Mouse (Mus musculus) frontal cortex, postnatal 36 days (tissue): ENCODE measurements around the gene Wscd2.

Experiments used
- DNase-seq, 2 experiments: peaks; one replicate each; pipeline ENCODE4 v3.0.0; 2022; ENCODE audit warnings: low spot score in 2 of 2

The Wscd2 gene

DNA sequence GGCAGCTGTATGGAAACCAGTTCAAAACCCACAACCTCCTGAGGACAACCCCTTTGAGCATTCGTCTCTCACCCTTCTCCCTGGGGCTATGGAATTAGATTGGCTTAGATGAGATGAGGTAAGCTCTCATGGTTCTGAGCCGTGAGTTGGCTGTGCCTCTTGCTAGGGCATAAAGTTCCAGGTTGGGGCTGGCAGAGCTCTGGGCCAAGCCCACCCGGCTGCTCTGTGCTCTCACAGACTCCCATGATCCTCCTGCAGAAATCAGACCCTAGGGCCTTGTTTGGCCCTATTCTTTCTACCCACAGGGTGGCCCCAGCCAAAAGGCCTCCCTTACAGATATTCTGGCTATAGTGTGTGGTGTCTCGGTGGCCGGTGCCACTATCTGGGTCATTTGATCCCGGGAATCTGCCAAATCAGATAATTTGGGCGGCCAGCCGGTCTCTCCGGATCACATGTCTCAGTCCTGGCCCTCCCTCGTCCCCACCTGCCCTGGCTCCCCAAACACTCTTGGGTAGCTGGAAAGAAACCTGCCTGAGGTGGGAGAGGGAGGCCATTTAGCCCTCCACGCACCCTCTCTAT is 4.5 kb upstream of the Wscd2 start:
- DNase-seq, result no peak

GRCm38 (mm10) chr5:113487879-113488278 is 2.3 kb upstream of the Wscd2 start:
- no peak for DNase-seq

- DNase-seq, result no peak
Observed at GRCm38 (mm10) chr5:113489617-113490016, 516 bp upstream of the Wscd2 start.

GRCm38 (mm10) chr5:113490467-113491260 is 531 bp downstream of the Wscd2 start:
- DNase-seq, result peak; percentile 54 to 66

- no peak for DNase-seq
Observed at GRCm38 (mm10) chr5:113491552-113491951, 1.4 kb downstream of the Wscd2 start.

DNA sequence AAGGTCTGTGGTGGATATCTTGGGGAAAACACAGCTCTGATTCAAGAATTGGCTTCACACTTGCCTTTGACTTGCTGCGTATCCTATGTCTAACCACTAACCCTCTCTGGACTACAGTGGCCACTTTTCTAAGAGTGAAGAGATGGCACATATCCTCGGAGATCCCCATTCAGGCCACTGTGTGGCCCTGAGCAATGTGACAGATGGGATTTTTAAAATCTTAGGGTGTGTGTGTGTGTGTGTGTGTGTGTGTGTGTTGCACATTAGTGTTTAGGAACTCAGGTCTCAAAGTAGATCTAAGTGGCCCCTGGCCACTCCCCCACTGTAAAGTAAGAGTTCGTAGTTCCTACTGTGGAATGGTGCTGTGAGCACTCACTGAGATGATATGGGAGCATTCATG is 1.9 kb downstream of the Wscd2 start:
- DNase-seq, result no peak

- peak in 1 of 2 experiments; percentile 48 for DNase-seq
Observed at GRCm38 (mm10) chr5:113492417-113493035, 2.4 kb downstream of the Wscd2 start.

- no peak for DNase-seq
Observed at GRCm38 (mm10) chr5:113493997-113494396, 3.9 kb downstream of the Wscd2 start.

DNA sequence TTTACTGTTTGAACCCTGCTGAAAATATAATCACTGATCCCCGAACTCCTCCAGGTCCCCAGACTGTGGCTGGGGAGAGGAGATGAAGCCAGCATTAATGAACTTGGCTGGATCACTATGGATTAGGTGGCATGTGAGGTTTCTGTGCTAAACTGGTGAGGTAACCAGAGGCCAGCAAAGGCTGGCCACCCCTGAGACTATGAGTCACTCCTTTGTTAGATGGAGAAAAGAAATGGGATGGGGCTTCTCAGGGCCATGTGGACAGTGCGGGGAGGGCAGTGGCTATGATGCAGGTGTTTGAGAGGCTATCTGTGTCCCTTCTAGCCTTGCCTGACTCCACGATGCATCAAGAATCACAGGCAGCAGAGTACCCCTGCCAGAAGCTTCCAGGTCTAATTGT is 6.8 kb downstream of the Wscd2 start:
- DNase-seq, result no peak

DNA sequence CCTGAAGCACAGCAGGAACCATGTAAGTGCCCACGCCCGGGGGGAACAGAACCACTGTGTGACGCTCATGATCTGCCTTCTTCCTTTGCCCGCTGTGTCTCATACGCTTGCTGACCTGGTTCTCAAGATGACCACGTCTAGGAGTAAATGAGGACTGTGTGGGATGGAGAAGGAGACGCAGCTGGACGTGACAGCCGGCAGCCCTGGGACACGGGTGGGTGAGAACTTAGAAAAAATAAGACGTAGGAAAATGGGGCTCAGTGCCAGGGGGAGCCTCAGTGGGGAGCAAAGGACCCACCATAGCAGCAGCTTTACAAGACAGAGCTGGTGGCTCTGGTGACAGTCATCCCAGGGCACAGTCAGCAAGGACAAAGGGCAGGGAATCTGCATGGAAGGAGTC is 9.3 kb downstream of the Wscd2 start:
- DNase-seq, result peak in 1 of 2 experiments; percentile 30

DNA sequence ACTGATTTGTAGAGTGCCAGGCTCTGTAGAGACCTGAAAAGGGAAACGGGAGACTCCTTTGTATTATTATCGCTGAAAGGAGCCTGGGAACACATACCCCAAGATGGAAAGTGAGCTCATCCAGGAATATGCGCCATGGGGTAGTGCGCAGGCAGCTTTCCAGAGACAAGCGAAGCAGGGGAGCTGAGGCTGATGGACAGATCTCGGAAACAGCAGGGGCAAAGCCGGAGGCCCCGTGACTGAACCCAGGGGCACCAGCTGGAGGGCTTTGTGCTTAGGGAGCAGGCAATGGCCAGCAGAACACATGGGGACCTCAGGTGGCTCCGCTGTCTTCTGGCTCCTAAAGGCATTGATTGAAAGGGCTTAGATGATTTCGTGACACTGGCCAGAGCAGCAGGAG is 13.1 kb downstream of the Wscd2 start:
- peak in 1 of 2 experiments; percentile 34 for DNase-seq

DNA sequence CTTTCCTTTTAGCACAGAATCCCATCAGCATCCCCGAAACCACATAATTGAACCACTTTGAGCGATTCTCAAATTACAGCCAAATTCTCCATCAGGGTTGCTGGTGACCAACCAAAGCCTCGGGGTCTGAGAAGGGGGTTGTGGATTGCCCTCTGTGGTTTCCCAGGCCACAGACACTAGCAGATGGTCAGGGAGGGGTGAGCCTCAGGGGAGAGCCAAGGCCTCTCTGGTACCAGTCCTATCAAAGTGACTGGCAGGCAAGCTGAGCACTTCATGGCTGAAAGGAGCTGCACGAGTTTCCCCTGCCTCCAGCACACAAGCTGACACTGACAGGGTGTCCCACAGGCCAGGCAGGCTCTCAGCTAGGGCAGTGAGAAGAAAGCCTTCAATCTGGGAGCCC is 14.5 kb downstream of the Wscd2 start:
- DNase-seq, result no peak

GRCm38 (mm10) chr5:113506065-113506464 is 15.9 kb downstream of the Wscd2 start:
- no peak for DNase-seq

DNA sequence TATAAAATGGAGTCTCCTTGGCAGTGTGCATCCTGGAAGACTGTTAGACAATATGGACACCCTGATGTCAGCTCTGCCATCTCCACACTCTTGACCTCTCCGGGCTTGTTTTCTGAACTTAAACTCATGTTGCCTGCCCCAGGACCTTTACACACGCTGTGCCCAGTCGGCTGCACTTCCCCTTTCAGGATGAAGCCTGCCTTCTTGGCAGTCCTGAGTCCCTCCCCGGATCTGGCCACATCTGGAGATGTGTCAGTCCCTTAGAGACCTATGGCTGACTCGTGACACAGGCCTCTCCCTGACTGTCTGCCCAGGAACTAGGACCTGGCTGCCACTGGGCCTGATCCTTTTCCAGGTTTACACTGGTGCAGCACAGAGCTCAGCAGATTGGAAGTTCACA is 16.6 kb downstream of the Wscd2 start:
- no peak for DNase-seq

DNA sequence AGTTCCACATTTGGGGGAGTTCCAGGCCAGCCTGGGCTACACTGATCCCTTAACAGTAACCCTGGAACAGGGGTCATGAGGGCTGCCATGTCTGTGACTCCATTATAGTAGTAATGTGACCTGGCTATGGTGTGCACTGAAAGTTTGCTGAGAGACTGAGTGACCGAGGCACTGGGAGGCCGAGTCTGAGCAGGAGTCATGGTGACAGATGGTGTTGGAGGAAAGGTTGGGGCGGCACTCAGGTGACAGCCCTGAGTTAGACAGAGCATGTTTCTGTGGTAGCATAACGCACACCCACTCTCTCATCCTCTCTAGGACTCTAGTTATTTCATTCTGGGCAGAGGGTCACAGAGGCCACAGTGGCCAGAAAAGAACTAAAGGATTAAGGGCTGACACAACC is 19.0 kb downstream of the Wscd2 start:
- no peak for DNase-seq

DNA sequence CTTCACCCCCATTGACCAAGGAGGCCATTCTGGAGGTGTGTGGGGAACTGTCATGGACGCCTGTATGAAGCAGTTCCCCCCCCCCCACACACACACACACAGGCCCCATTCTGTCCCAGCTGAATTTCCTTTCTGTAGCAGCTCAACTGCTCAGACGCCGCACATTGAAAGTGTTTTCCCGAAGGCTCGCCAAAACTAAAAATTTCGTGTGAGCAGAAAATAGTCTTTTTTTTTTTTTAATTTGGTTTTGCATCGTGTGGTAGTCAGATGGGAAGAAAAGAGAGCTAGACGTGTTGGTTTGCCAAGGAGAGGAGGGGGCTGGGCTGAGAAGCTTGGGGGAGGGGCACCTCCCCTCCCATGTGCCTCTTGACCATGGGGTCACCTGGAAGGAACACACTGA is 23.5 kb downstream of the Wscd2 start:
- peak in 1 of 2 experiments; percentile 53 for DNase-seq

DNA sequence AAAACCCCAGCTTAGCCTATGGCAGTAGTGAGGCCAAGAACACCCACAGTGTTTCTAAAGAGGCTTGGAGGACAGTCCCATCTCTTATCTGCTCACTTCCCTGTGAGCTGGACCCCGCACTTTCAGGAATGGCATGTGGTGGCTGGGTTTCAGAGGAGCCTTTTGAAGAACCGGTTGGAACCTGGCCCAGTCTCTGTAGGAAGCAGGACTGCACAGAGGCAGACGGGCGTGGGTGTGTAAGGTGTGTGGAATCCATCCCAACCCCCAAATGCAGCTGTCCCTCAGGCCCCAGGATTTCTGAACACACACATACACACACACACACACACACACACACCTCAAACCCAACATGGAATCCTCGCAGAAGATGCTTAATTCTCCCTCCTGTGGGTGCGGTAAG is 23.9 kb downstream of the Wscd2 start:
- peak; percentile 83 to 92 for DNase-seq

DNA sequence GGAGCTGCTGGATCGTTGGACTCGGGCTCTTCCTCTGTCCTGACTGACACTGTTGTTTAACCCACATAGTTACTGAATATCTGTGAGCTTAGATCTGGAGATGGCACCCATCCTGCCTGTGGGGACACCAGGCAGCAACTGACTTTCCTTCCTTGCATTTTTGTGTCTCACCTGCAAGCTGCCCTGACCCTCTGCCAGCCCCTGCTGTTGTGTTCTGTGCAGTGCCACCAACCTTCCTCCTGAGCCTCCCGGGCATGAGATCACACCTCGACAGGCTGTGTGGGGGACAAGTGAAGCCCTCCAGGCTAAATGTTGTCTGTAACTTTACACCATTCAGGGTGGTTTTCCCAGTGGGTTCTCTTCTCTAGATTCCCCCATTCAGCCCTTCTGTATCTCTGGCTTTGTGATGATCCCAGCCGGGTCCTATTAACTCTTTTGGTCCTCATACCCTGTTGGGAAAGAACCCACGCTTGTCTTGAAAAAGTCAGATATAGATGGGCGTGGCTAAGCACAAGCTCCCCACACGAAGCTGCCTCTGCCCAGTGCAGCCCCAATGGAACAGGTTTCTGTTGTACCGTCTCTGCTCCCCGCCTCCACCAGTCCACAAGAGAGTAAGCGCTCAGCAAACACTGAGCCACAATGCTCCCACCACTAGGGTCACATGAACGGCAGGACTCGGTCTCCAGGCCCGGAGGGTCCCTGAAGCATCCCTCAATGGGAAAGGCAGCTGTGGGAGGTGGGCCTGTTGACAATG is 26.2 kb downstream of the Wscd2 start:
- DNase-seq, result no peak

DNA sequence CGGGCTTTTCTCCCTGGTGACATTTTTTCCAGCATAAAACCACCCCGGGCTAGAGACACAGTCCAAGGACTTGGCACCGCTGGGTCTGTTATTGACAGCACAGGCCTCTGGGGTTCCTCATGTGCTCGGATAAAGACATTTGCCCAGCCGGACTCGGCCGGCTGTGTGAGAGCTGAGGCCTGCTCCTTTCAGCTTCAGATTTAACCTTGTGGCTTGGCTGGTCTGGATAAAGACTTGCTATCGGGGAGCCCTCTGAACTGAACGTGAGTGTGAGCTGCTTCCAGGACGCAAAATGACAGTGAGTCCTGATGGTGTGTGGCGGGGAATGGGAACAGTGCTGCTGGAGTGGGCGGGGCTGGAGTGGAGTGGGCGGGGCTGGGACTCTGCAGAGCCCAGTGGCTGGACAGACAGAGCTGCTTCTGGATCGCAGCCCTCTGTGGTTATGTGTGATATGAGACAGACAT is 26.8 kb downstream of the Wscd2 start:
- DNase-seq, result no peak

DNA sequence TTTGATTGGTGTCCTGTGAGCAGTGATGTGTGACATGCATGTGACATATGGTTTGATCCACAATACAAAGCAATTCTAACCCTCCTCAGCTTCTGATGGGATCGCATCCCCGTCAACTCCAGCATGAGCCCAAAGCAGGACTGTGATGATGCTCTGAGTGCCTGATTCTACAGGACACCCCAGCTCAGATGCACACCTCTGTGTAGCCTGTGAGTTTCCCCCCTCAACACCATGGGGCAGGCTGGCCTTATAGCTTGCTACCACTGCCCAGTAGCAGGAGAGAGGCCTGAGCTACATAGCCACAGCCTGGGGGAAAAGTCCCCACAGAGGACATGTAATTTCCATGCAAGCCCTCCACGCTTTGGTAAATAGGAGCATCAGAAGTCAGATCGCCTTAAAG is 27.3 kb downstream of the Wscd2 start:
- DNase-seq, result no peak

GRCm38 (mm10) chr5:113521037-113521436 is 30.9 kb downstream of the Wscd2 start:
- no peak for DNase-seq

- no peak for DNase-seq
Observed at GRCm38 (mm10) chr5:113538826-113539225, 48.7 kb downstream of the Wscd2 start.
